Mouse (Mus musculus) limb, embryonic 12.5 days (tissue): ENCODE data around the gene Abhd12b. TPM values are rescaled to one million over a fixed set of nuclear protein-coding genes. Genes with fewer than 3 reads are reported as not detected.

Source experiments
- ATAC-seq: fragments of 200-750 bp; cut with Nextera tagmentation; 2 replicates; pipeline ENCODE4 v1.8.0; 2017; ENCODE audit warnings: low read depth, moderate TSS enrichment; ENCODE audit not compliant: insufficient number of reproducible peaks, insufficient read depth, low FRiP score, low TSS enrichment
- H3K27ac ChIP-seq: fragments of 300-500 bp; sonication (generic); 2 replicates; pipeline ENCODE4 v1.5.1; 2016; ENCODE audit warnings: mild to moderate bottlenecking, moderate library complexity
- H3K27me3 ChIP-seq: fragments of 300-500 bp; sonication (generic); 2 replicates; pipeline ENCODE4 v1.6.1; 2016; ENCODE audit warnings: mild to moderate bottlenecking, moderate library complexity
- H3K36me3 ChIP-seq: fragments of 300-500 bp; sonication (generic); 2 replicates; pipeline ENCODE4 v1.6.1; 2016; ENCODE audit warnings: mild to moderate bottlenecking, moderate library complexity
- H3K4me1 ChIP-seq: fragments of 300-500 bp; sonication (generic); replicated peaks from 2 replicates; pipeline ENCODE4 v1.6.1; 2016
- H3K4me2 ChIP-seq: fragments of 300-500 bp; sonication (generic); 2 replicates; pipeline ENCODE4 v1.6.1; 2016; ENCODE audit warnings: mild to moderate bottlenecking, moderate library complexity
- H3K4me3 ChIP-seq: fragments of 300-500 bp; sonication (generic); replicated peaks from 2 replicates; pipeline ENCODE4 v1.5.1; 2016; ENCODE audit warnings: mild to moderate bottlenecking
- H3K9ac ChIP-seq: fragments of 300-500 bp; sonication (generic); replicated peaks from 2 replicates; pipeline ENCODE4 v1.6.1; 2016; ENCODE audit warnings: mild to moderate bottlenecking, moderate library complexity
- H3K9me3 ChIP-seq: fragments of 300-500 bp; sonication (generic); 2 replicates; pipeline ENCODE4 v1.6.1; 2016; ENCODE audit warnings: mild to moderate bottlenecking, moderate library complexity
- WGBS: fragments of 180-500 bp; shearing (Covaris S2); methylation state at CpG from one replicate; pipeline ENCODE4 v1.1.7; 2016; 5-methylcytosine and 5-hydroxymethylcytosine counted together
- polyA plus RNA-seq: library from polyadenylated mRNA; unstranded; fragments of >200 nt; fragmentation: Nextera tagmentation; extraction: Ambion mirVana; gene quantifications from 2 replicates; pipeline ENCODE4 v1.2.1, GENCODE M21; 2016

The Abhd12b gene
- polyA plus RNA-seq, 1 experiment from 2014 or later, result not detected

DNA sequence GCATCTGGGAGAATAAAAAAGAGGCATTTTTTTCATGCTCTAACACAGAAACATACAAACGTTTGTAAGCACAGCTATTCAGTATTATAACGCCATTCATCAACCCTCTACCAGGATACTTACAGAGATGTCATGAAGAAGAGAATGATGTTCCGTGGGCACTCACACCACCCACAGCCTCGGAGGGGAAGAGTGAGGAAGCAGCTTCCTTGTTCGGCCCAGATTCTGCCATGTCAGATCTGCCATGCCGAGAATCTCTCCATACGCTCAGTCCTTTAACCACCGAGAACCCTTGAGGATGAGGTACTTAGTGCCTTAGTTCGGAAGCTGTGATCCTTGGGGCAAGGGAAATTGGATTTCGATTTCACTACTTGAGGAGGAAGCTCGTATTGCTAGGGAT lies 40.6 kb upstream of the Abhd12b start, which contains the start of gene Nin:
Gene Nin, minus strand, starts transcription at position 367 of the 400 bp plus-strand sequence.
- Histone ChIP-seq H3K4me1 (peaks cover 17% of the 10 kb centered on the region), H3K9ac (no peak within 1 kb of the TSS), H3K4me2 (no peak within 1 kb of the TSS), H3K9me3 (no peaks in the 10 kb centered on the region), H3K36me3 (no peaks in the 10 kb centered on the region), H3K4me3 (0 out of 2 replicates have a peak within 1 kb of the TSS, but pooled peaks have one; percentile 87), H3K27me3 (peaks cover 18% of the 10 kb centered on the region), H3K27ac (no peak within 1 kb of the TSS)
- WGBS, result 66% methylated on average over 11 of the region's 11 CpGs
- ATAC-seq, result no peak

DNA sequence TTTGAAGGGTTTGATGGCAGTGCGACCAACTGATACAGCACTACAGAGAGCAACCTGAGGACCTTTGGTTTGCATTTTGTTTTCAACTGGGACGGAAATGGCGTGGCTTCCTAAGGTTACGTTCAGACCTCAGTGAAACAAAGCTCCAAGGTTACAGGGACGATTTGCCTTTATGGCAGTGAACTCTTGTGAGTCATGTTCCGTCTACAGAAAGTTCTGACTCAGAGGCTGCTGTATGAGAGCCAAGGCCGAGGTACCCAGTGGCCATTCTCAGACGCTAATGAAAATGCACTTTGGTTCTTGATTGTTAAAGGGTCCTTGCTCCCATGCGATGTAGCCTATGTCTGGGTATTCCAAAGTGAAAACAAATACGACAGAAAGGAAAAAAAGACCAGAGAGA lies 36.8 kb upstream of the Abhd12b start:
- Histone ChIP-seq H3K27ac (no peak overlapping the region), H3K4me1 (no peaks in the 10 kb centered on the region; the same call in 1 of the 2 replicates), H3K9ac (no peak overlapping the region), H3K9me3 (no peaks in the 10 kb centered on the region), H3K27me3 (peaks cover 11% of the 10 kb centered on the region), H3K36me3 (no peaks in the 10 kb centered on the region), H3K4me2 (no peak overlapping the region), H3K4me3 (no peak overlapping the region)
- no peak for ATAC-seq
- WGBS, result 88% methylated on average over 10 of the region's 10 CpGs

DNA sequence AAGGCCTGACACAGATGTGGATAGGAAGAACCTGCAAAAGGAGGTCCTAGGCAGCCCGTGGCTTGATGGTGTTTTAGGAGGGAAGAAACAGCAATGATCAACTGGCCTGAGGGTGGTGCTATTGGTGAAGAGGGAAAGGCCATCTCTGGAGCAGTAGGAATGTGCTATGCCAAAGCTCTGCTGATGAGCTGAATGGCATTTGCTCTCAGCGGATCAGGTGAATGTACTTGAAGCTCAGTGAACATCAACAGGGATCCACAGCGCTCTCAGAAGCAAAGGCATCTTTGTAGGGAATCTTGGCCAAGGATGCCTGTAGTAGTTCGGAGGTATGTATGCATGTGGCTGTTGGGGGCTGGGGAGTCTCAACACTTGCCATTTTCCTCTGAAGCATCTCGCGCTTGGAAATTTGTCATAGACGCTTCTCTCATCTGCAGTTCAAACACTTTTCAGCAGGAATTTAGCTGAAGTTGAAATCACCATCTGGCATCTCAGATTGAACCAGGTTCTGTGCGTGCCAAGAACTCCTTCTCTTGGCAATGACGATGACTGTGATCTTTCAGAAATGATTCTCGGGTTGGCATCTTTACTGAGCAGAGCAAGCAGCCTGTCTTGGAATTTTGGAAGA lies 35.1 kb upstream of the Abhd12b start:
- 0 out of 2 replicates have a peak, but pooled peaks cover 2% of the 10 kb centered on the region for H3K27me3 ChIP-seq
- H3K9me3 ChIP-seq, result no peaks in the 10 kb centered on the region
- WGBS, result 88% methylated on average over 10 of the region's 10 CpGs
- no peaks in the 10 kb centered on the region for H3K36me3 ChIP-seq
- H3K9ac ChIP-seq, result no peak overlapping the region
- H3K27ac ChIP-seq, result no peak overlapping the region
- ATAC-seq, result no peak
- no peaks in the 10 kb centered on the region for H3K4me1 ChIP-seq
- H3K4me2 ChIP-seq, result no peak overlapping the region
- H3K4me3 ChIP-seq, result no peak overlapping the region

DNA sequence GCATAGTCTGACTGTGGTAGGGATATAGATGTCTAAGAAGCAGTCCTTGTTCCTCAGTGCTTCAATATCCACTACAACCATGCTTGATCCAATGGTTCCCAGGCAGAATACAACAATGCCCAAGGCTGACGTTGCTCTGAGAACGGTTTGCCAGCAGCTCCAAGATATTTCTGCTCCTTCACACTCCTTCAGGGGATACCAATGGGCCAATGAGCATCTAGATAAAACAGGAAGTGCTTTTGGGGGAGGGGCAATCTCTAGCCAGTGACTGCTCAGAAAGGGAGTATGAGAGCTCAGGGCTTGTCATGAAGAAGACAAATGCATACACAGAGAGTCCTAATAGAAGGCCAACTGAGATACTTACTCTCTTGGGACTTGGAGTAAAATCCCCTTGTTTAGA lies 34.4 kb upstream of the Abhd12b start:
- Histone ChIP-seq H3K27me3 (0 out of 2 replicates have a peak, but pooled peaks cover 2% of the 10 kb centered on the region), H3K4me2 (no peak overlapping the region), H3K27ac (no peak overlapping the region), H3K4me3 (no peak overlapping the region), H3K9ac (no peak overlapping the region), H3K36me3 (no peaks in the 10 kb centered on the region), H3K9me3 (no peaks in the 10 kb centered on the region), H3K4me1 (no peaks in the 10 kb centered on the region)
- ATAC-seq, result no peak
- WGBS, result 62% methylated on average over 2 of the region's 2 CpGs

DNA sequence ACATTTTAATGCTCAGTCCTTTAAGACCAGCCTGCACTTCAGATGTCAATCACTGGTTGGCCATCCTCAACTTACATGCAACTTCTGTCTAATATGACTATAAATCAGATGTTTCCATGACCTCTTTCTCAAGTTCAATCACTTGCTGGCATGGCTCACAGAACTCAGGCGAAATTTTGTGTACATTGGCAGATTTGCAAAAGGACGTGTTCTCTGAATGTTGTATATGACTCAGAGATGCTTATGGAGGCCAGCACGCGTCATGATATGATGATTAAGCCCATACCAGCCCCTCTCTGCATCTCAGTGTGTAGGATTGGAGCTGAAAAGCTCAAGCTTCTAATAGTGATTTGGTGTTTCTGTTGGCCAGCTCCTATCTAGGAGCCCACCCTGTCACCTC lies 27.3 kb upstream of the Abhd12b start:
- 90% methylated on average over 4 of the region's 4 CpGs for WGBS
- no peak overlapping the region for H3K9ac ChIP-seq
- no peaks in the 10 kb centered on the region for H3K27me3 ChIP-seq
- H3K4me2 ChIP-seq, result no peak overlapping the region
- no peak for ATAC-seq
- H3K36me3 ChIP-seq, result no peaks in the 10 kb centered on the region
- H3K27ac ChIP-seq, result no peak overlapping the region
- H3K4me1 ChIP-seq, result no peaks in the 10 kb centered on the region; the same call in 1 of the 2 replicates
- no peak overlapping the region for H3K4me3 ChIP-seq
- no peaks in the 10 kb centered on the region for H3K9me3 ChIP-seq

DNA sequence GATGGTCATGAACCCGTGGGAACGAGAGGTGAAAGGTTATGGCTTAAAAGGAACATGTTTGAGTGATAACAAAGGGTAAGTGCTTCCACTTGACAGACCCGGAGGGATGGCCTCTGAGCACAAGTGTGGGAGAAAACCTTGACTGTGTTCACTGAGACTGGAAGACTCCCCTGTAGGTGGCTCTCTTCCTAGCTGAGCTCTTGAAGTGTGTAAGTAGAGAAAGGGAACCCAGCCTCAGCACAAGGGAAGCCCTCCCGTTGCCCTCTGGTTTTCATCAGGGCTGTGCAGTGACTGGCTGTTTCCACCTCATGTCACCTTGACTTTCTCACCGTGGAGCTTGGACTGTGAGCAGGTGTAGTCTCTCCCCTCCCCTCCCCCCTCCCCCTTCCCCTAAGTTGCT lies 24.8 kb upstream of the Abhd12b start:
- Histone ChIP-seq H3K4me3 (no peak overlapping the region), H3K9ac (no peak overlapping the region), H3K36me3 (no peaks in the 10 kb centered on the region), H3K4me1 (no peaks in the 10 kb centered on the region; the same call in 1 of the 2 replicates), H3K9me3 (no peaks in the 10 kb centered on the region), H3K4me2 (no peak overlapping the region), H3K27me3 (no peaks in the 10 kb centered on the region), H3K27ac (no peak overlapping the region)
- WGBS, result 51% methylated on average over 5 of the region's 5 CpGs
- ATAC-seq, result no peak

DNA sequence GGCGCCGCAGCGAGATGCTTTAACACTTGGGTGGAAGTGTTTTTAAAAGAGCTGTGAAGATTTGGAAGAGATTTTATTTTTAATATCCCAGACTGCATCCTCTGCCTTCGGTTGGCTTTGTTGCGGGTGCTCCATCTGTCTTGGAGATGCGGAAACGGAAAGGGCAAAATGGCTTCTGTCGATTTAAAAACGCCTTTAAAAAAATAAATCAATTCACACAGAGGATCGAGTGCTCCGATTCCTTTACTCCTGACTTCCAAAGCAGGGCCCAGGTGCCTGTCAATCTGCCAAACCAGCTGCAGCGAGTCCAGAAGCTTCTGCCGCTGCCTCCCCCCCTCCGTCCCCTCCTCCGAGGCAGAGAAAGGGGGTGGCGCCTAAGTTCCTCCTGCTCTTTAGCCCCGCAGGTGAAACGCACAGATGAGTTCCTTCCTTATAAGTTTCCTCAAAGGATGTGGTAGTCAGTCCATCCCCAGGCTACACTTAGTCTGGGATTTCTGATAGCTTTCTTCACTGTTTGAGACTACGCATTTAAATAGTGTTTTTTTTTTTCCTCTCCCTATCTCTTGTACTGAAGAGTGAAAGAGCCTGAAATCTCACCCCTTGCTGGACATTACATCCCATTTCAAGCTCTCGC lies 22.8 kb upstream of the Abhd12b start:
- Histone ChIP-seq H3K4me3 (0 out of 2 replicates have a peak overlapping the region, but pooled peaks have one; percentile 9), H3K36me3 (no peaks in the 10 kb centered on the region), H3K27ac (no peak overlapping the region), H3K9me3 (no peaks in the 10 kb centered on the region), H3K9ac (no peak overlapping the region; the same call in 1 of the 2 replicates), H3K27me3 (no peaks in the 10 kb centered on the region), H3K4me2 (peak overlapping the region; percentile 39), H3K4me1 (no peaks in the 10 kb centered on the region; the same call in 1 of the 2 replicates)
- 49% methylated on average over 20 of the region's 20 CpGs for WGBS
- no peak for ATAC-seq

DNA sequence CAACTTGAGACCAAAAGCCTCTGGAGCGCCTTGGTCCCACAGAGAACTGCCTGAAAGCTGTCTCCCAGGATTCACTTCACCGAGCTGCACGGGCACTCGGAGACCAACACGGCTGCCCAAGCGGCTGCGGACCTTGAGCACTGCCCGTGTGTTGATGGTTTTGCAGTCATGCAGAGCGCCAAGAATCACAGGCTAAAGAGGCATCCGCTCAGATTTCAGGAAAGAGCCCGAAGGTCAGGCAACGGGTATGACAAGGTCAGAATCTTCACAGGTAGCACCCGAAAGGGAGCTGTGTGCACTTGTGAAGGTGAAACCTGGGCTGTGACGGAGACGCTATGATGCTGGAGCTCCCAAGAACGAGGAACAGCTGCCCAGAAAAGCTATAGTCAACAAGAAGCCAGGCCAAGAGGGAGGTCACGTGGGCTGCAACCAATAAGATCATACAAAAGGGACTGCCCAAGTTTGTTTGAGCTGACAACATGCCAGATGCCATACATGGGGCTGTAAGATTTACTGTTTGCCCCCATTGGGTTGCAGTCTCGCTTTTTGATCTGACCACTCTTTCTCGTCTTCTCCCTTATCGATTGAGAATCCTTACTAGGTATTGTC lies 19.2 kb upstream of the Abhd12b start:
- no peak for ATAC-seq
- Histone ChIP-seq H3K9ac (no peak overlapping the region), H3K36me3 (no peaks in the 10 kb centered on the region), H3K9me3 (no peaks in the 10 kb centered on the region), H3K27ac (no peak overlapping the region), H3K4me3 (no peak overlapping the region), H3K27me3 (no peaks in the 10 kb centered on the region), H3K4me1 (no peaks in the 10 kb centered on the region; the same call in 1 of the 2 replicates), H3K4me2 (no peak overlapping the region)
- WGBS, result 87% methylated on average over 20 of the region's 20 CpGs

DNA sequence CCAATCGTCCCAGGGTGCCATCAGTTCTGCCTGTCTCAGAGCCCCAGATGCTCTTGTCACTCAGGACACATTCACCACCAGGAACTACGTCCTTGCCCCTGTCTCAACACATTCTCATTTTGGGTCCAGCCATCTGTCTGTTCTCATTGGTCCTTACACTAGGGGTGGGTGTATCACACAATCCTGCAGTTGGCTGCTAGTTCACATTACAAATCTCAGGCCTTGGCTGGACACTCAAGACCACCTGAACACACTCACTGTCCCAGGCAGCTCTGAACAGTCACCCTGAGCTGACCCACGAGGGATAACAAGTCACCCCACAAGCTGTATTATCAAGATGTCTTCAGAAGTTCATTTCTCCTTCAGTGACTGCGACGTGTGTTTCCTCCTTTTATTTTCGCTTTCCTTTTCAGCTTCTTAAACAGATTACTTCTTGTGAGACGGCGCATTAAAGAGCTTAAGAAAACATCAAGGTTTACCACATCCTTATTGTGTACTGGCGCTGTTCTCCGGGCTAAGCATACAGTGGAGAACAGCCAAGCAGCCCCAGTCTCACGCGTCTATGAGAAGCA lies 17.7 kb upstream of the Abhd12b start:
- 66% methylated on average over 12 of the region's 12 CpGs for WGBS
- H3K27ac ChIP-seq, result no peak overlapping the region
- no peak overlapping the region for H3K4me2 ChIP-seq
- H3K9me3 ChIP-seq, result no peaks in the 10 kb centered on the region
- no peaks in the 10 kb centered on the region for H3K27me3 ChIP-seq
- H3K4me1 ChIP-seq, result no peaks in the 10 kb centered on the region; the same call in 1 of the 2 replicates
- no peaks in the 10 kb centered on the region for H3K36me3 ChIP-seq
- no peak overlapping the region for H3K9ac ChIP-seq
- ATAC-seq, result no peak
- no peak overlapping the region for H3K4me3 ChIP-seq

DNA sequence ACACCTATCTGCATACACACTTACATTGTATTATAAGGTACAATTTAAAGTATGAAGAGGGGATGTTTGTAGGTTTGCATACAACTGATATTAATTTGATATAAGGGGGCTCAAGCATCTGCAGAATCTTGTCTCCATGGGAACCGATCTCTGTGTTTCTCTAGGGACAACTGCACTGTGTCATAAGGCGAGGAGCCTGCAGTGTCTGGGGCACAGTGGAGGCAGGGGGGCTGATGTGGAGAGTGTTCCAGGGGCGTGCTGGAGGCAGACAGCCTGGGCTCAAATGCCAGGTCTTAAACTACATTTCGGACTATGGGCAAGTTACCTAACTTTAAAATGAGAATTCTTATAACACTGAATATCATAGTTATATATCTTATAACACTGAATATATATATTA lies 16.8 kb upstream of the Abhd12b start:
- no peak overlapping the region for H3K27ac ChIP-seq
- no peak overlapping the region for H3K4me3 ChIP-seq
- no peak; the same call in 1 of the 2 replicates for ATAC-seq
- H3K36me3 ChIP-seq, result no peaks in the 10 kb centered on the region
- H3K4me2 ChIP-seq, result no peak overlapping the region
- 82% methylated on average over 4 of the region's 4 CpGs for WGBS
- no peaks in the 10 kb centered on the region for H3K27me3 ChIP-seq
- no peak overlapping the region for H3K9ac ChIP-seq
- no peaks in the 10 kb centered on the region for H3K4me1 ChIP-seq
- H3K9me3 ChIP-seq, result no peaks in the 10 kb centered on the region

DNA sequence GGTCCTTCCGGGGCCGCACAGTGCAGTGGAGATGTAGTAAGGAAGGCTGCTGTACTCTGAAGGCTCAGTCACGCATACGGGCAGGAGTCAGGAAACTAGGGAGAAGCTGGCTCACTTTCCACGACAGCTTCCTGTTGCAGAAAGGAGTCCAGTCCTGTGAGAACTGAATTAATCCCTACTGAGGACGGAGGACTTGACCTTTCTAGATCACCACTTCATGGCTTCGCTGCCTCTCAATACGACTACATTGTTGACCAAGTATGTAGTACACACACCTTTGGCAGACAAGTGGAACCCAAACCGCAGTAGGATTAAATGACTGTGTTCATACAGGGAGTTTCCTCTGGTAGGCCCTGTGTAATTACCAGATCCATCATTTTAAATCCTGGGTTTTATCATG lies 16.3 kb upstream of the Abhd12b start:
- ATAC-seq, result no peak
- no peak overlapping the region for H3K4me3 ChIP-seq
- H3K9me3 ChIP-seq, result no peaks in the 10 kb centered on the region
- H3K36me3 ChIP-seq, result no peaks in the 10 kb centered on the region
- no peak overlapping the region for H3K27ac ChIP-seq
- H3K27me3 ChIP-seq, result no peaks in the 10 kb centered on the region
- 88% methylated on average over 9 of the region's 9 CpGs for WGBS
- no peaks in the 10 kb centered on the region for H3K4me1 ChIP-seq
- H3K4me2 ChIP-seq, result no peak overlapping the region
- H3K9ac ChIP-seq, result no peak overlapping the region
